Mouse (Mus musculus): ENCODE measurements around the gene Htra1. TPM values are rescaled to one million over a fixed set of nuclear protein-coding genes. Genes with fewer than 3 reads are reported as not detected.

Gene Htra1
- polyA plus RNA-seq, 1 experiment: 33.2 TPM

DNA sequence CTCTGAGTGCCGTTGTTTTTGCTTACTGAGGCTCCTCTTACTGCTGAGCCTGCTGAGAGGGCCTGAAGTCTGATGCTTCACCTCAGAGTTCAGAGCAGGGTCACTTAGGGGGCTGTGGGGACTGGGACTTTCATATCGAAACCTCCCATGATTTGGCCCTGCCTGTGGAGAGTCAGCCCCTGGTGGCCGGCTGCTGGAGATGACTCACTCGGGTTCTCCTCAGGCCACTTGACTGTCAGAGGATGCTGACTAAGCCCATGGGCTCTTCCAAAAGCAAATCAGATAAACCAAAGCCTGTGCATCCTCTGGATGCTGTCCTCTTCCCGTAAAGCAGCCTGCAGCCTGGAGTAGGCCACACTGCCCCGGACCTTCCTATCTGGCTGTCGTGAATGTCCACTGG lies 32.6 kb downstream of the Htra1 start:
- H3K36me3 ChIP-seq (ENCODE audit: control insufficient read depth, insufficient read depth, low read length, poor library complexity, severe bottlenecking): no peaks in the 10 kb centered on the region
- H3K4me1 ChIP-seq (ENCODE audit: control insufficient read depth, insufficient read depth, low read length): peaks cover 4% of the 10 kb centered on the region
- no peak overlapping the region for H3K27ac ChIP-seq (ENCODE audit: insufficient read depth, low read length)
- H3K4me3 ChIP-seq (ENCODE audit: low read depth, low read length): no peak overlapping the region
- no peak for TF ChIP-seq POLR2A (IDR thresholded peaks at IDR 0.05; ENCODE audit: insufficient read depth, low read length)
- no peak for TF ChIP-seq EP300 (IDR thresholded peaks at IDR 0.05; ENCODE audit: insufficient read depth, low read depth, low read length)
- no peak for TF ChIP-seq CTCF (IDR thresholded peaks at IDR 0.05; ENCODE audit: low read depth, low read length)
- no peak overlapping the region for H3K9ac ChIP-seq (ENCODE audit: low read depth, poor library complexity, severe bottlenecking)
- no peaks in the 10 kb centered on the region for H3K9me3 ChIP-seq (replicated peaks; ENCODE audit: control insufficient read depth, insufficient read depth, low read length, poor library complexity, severe bottlenecking)
- no peaks in the 10 kb centered on the region for H3K27me3 ChIP-seq (ENCODE audit: control insufficient read depth, insufficient read depth, low read length, poor library complexity, severe bottlenecking)

DNA sequence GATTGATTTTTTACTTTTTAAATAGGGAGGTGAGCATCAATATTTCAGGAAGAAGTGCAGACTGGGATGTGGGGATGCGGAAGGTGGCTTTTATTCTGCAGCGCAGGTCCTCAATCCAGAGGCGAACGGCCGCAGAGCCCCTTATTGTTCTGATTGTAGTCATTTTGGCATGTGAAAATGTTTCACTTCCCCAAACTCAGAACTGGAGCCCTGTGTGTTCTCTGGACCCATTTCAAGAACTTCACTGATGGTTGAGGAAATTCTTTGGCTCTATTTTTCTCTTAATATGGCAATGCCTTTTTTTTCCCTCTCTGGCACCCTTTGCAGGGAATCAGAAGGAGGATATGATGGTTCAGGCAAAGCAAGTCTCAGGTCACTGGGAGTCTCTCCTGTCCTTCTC lies 33.2 kb downstream of the Htra1 start:
- H3K27me3 ChIP-seq (ENCODE audit: control insufficient read depth, insufficient read depth, low read length, poor library complexity, severe bottlenecking): no peaks in the 10 kb centered on the region
- no peaks in the 10 kb centered on the region for H3K36me3 ChIP-seq (ENCODE audit: control insufficient read depth, insufficient read depth, low read length, poor library complexity, severe bottlenecking)
- peaks cover 4% of the 10 kb centered on the region for H3K4me1 ChIP-seq (ENCODE audit: control insufficient read depth, insufficient read depth, low read length)
- no peak overlapping the region for H3K27ac ChIP-seq (ENCODE audit: insufficient read depth, low read length)
- no peaks in the 10 kb centered on the region for H3K9me3 ChIP-seq (replicated peaks; ENCODE audit: control insufficient read depth, insufficient read depth, low read length, poor library complexity, severe bottlenecking)
- H3K9ac ChIP-seq (ENCODE audit: low read depth, poor library complexity, severe bottlenecking): no peak overlapping the region
- no peak overlapping the region for H3K4me3 ChIP-seq (ENCODE audit: low read depth, low read length)
- TF ChIP-seq EP300 (IDR thresholded peaks at IDR 0.05; ENCODE audit: insufficient read depth, low read depth, low read length) (no peak), POLR2A (IDR thresholded peaks at IDR 0.05; ENCODE audit: insufficient read depth, low read length) (no peak), CTCF (IDR thresholded peaks at IDR 0.05; ENCODE audit: low read depth, low read length) (no peak)

DNA sequence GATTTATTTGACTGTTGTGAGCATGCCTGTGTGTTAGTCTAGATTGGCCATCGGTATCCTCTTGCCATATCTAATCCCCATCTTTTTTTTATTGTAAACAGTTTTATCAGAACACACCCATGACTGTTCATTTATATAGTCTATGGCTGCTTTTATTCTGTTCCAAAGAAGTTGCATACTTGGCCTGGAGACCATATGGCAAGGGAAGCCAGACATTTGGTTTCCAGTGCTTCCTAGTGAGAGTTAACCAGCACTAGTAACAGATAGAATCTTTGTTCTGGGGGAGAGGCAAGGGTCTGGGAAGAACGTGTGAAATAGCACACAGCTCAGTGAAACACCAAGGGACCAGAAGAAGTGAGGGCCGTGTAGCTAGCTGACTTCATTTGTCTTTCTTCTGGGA lies 33.6 kb downstream of the Htra1 start:
- Histone ChIP-seq H3K4me1 (ENCODE audit: control insufficient read depth, insufficient read depth, low read length) (peaks cover 4% of the 10 kb centered on the region), H3K4me3 (ENCODE audit: low read depth, low read length) (no peak overlapping the region), H3K27ac (ENCODE audit: insufficient read depth, low read length) (no peak overlapping the region), H3K9me3 (replicated peaks; ENCODE audit: control insufficient read depth, insufficient read depth, low read length, poor library complexity, severe bottlenecking) (no peaks in the 10 kb centered on the region), H3K36me3 (ENCODE audit: control insufficient read depth, insufficient read depth, low read length, poor library complexity, severe bottlenecking) (no peaks in the 10 kb centered on the region), H3K9ac (ENCODE audit: low read depth, poor library complexity, severe bottlenecking) (no peak overlapping the region), H3K27me3 (ENCODE audit: control insufficient read depth, insufficient read depth, low read length, poor library complexity, severe bottlenecking) (no peaks in the 10 kb centered on the region)
- TF ChIP-seq POLR2A (IDR thresholded peaks at IDR 0.05; ENCODE audit: insufficient read depth, low read length) (no peak), EP300 (IDR thresholded peaks at IDR 0.05; ENCODE audit: insufficient read depth, low read depth, low read length) (no peak), CTCF (IDR thresholded peaks at IDR 0.05; ENCODE audit: low read depth, low read length) (no peak)

DNA sequence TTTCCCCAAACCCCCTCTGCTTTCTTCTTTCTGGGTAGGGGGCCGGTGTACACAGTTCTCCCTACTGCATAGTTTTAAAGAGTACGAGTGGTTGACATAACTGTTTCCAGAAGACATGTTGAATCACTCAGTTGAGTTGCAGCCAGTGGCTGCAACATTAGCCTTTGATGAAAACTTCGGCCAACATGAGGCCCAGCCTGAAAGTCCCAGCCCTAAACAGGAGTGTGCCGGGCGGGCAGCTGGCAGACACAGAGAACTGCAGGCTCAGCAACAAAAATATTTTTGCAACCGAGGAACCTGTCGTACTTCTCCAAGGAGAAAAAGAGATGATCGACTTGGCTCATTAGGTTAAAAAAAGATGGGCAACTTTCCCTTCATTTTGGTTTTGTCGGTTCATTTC lies 36.9 kb downstream of the Htra1 start:
- no peak for TF ChIP-seq CTCF (IDR thresholded peaks at IDR 0.05; ENCODE audit: low read depth, low read length)
- TF ChIP-seq POLR2A (IDR thresholded peaks at IDR 0.05; ENCODE audit: insufficient read depth, low read length): no peak
- no peak for TF ChIP-seq EP300 (IDR thresholded peaks at IDR 0.05; ENCODE audit: insufficient read depth, low read depth, low read length)
- no peaks in the 10 kb centered on the region for H3K27me3 ChIP-seq (ENCODE audit: control insufficient read depth, insufficient read depth, low read length, poor library complexity, severe bottlenecking)
- no peaks in the 10 kb centered on the region for H3K36me3 ChIP-seq (ENCODE audit: control insufficient read depth, insufficient read depth, low read length, poor library complexity, severe bottlenecking)
- H3K9me3 ChIP-seq (replicated peaks; ENCODE audit: control insufficient read depth, insufficient read depth, low read length, poor library complexity, severe bottlenecking): no peaks in the 10 kb centered on the region
- no peak overlapping the region for H3K27ac ChIP-seq (ENCODE audit: insufficient read depth, low read length)
- H3K9ac ChIP-seq (ENCODE audit: low read depth, poor library complexity, severe bottlenecking): no peak overlapping the region
- H3K4me1 ChIP-seq (ENCODE audit: control insufficient read depth, insufficient read depth, low read length): no peaks in the 10 kb centered on the region
- no peak overlapping the region for H3K4me3 ChIP-seq (ENCODE audit: low read depth, low read length)

DNA sequence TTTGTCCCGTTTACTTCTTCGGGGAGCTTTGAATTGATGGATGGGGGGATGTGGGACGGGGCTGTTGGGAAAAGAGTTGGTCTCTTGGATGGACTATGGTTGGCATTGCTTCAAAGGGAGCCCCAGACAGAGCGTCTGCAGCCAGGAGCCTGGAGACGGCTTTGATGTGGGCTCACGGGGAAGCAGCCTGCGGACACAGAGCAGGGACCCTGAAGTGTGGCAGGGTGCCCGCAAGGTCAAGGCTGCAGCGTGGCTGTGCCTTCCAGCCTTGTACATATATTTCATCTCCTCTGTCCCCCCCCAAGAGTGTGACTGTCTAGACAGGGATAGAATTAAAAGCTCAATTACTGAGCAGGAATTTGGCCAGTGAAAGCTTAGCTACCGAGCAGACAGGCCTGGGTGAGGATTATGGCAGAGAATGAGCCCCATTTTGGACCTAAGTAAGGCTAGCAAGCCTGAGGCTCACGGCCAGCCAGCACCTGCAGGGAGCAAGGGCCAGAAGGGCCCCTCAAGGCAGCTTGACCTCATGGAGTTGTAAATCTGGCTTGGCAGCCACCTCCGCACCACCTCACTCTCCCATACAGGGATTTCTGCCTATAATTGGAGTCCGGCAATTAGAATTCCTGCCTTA lies 40.5 kb downstream of the Htra1 start:
- no peaks in the 10 kb centered on the region for H3K4me1 ChIP-seq (ENCODE audit: control insufficient read depth, insufficient read depth, low read length)
- TF ChIP-seq POLR2A (IDR thresholded peaks at IDR 0.05; ENCODE audit: insufficient read depth, low read length) (no peak), EP300 (IDR thresholded peaks at IDR 0.05; ENCODE audit: insufficient read depth, low read depth, low read length) (no peak), CTCF (IDR thresholded peaks at IDR 0.05; ENCODE audit: low read depth, low read length) (no peak)
- H3K36me3 ChIP-seq (ENCODE audit: control insufficient read depth, insufficient read depth, low read length, poor library complexity, severe bottlenecking): no peaks in the 10 kb centered on the region
- H3K27me3 ChIP-seq (ENCODE audit: control insufficient read depth, insufficient read depth, low read length, poor library complexity, severe bottlenecking): no peaks in the 10 kb centered on the region
- H3K27ac ChIP-seq (ENCODE audit: insufficient read depth, low read length): no peak overlapping the region
- no peaks in the 10 kb centered on the region for H3K9me3 ChIP-seq (replicated peaks; ENCODE audit: control insufficient read depth, insufficient read depth, low read length, poor library complexity, severe bottlenecking)
- no peak overlapping the region for H3K4me3 ChIP-seq (ENCODE audit: low read depth, low read length)
- H3K9ac ChIP-seq (ENCODE audit: low read depth, poor library complexity, severe bottlenecking): no peak overlapping the region

DNA sequence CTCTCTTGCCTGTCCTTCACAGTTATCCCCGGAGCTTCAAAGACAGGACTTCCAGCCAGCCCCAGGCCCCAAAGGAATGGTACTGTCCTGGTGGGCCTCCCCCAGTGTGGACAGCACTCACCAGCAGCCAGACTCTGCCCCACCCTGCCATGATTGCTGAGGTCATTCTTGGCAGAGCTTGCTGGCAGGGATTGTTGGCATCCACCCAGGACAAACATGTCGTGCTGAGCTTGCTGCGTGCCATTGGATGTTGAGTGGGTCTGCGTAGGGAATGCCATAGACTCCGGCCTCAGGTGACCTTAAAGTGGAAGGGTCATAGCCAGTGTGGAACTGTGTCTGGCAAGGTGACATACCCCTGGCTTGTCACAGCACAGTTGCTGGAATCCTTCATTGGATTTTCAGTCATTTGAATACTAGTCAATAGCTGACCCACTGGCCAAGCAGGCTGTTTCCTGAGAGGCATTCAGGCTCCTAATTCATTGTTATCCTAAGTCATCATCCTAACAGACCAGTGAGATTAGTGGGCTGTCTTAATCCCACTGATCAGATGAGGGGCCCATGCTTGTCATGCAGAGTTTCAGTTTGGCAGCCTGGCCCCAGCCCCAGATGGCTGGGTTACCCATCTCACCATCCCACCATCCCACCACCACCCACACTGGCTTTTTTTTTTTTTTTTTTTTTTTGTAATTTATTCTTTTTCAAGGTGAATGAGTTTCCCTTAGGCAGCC lies 42.0 kb downstream of the Htra1 start:
- Histone ChIP-seq H3K36me3 (ENCODE audit: control insufficient read depth, insufficient read depth, low read length, poor library complexity, severe bottlenecking) (no peaks in the 10 kb centered on the region), H3K27ac (ENCODE audit: insufficient read depth, low read length) (no peak overlapping the region), H3K9me3 (replicated peaks; ENCODE audit: control insufficient read depth, insufficient read depth, low read length, poor library complexity, severe bottlenecking) (no peaks in the 10 kb centered on the region), H3K9ac (ENCODE audit: low read depth, poor library complexity, severe bottlenecking) (no peak overlapping the region), H3K4me1 (ENCODE audit: control insufficient read depth, insufficient read depth, low read length) (no peaks in the 10 kb centered on the region), H3K4me3 (ENCODE audit: low read depth, low read length) (no peak overlapping the region), H3K27me3 (ENCODE audit: control insufficient read depth, insufficient read depth, low read length, poor library complexity, severe bottlenecking) (no peaks in the 10 kb centered on the region)
- TF ChIP-seq EP300 (IDR thresholded peaks at IDR 0.05; ENCODE audit: insufficient read depth, low read depth, low read length) (no peak), CTCF (IDR thresholded peaks at IDR 0.05; ENCODE audit: low read depth, low read length) (no peak), POLR2A (IDR thresholded peaks at IDR 0.05; ENCODE audit: insufficient read depth, low read length) (no peak)
